Mouse (Mus musculus) heart, postnatal 14 days (tissue): ENCODE measurements around the gene Hesx1. TPM values are rescaled to one million over a fixed set of nuclear protein-coding genes. Genes with fewer than 3 reads are reported as not detected.
A peak's percentile ranks its signal among the peaks of the same experiment; 100 is the strongest.
"Not testable (repeated sequence)": the region's sequence is repeated elsewhere in the genome, so short reads cannot be mapped to it uniquely, and the experiment has no call there.

Experiments used
- DNase-seq, 2 experiments: peaks; one replicate each; pipeline ENCODE4 v3.0.0; 2021 to 2022
- intact Hi-C: fragments of 180-260 bp; cut with DNase I; formaldehyde crosslinking; loops from one replicate; pipeline ENCODE4 v1.15.1; 2025
- long read RNA-seq, 2 experiments: library from polyadenylated mRNA; stranded (forward); transcript quantifications; one replicate each; pipeline ENCODE4 v2.0.0; 2021
- total RNA-seq, 2 experiments: library from RNA; stranded (reverse); gene quantifications; 2 replicates each; pipeline ENCODE4 v1.2.3; 2021

Hesx1 gene
- total RNA-seq: not detected
- long read RNA-seq, experiment 1: 0 reads
- long read RNA-seq, experiment 2: 0 reads

- DNase-seq: peak; percentile 29 to 44
- intact Hi-C loops: no loop called here
Measured at GRCm38 (mm10) chr14:26994211-26994741, at the start of gene Hesx1. Hesx1 (plus strand) TSS chr14:26994416.

GRCm38 (mm10) chr14:26956139-26956538, 38.1 kb upstream of the Hesx1 start:
- intact Hi-C loops, DNase-seq: not testable (repeated sequence)

GRCm38 (mm10) chr14:26960518-26960917, 33.7 kb upstream of the Hesx1 start:
- intact Hi-C loops: no loop called here
- no peak for DNase-seq

- DNase-seq: no peak
Measured at GRCm38 (mm10) chr14:26969164-26969563, 25.1 kb upstream of the Hesx1 start.

GRCm38 (mm10) chr14:26969856-26970407, 24.3 kb upstream of the Hesx1 start:
- intact Hi-C loops: loop anchor here (10.0 kb wide), 1 partner anchor 295 kb away; no protein-coding TSS in a partner anchor
- no peak for DNase-seq

More at GRCm38 (mm10) chr14:26969164-26969563, 25.1 kb upstream of the Hesx1 start:
- intact Hi-C loops: no loop called here

GRCm38 (mm10) chr14:26970439-26970932, 23.7 kb upstream of the Hesx1 start:
- intact Hi-C loops: loop anchor here (10.0 kb wide), 1 partner anchor 296 kb away; no protein-coding TSS in a partner anchor
- DNase-seq: peak; percentile 99 to 100

- no peak for DNase-seq
- intact Hi-C loops: loop anchor here (10.0 kb wide), 1 partner anchor 296 kb away; no protein-coding TSS in a partner anchor
Measured at GRCm38 (mm10) chr14:26971106-26971789, 23.0 kb upstream of the Hesx1 start, which contains the start of gene Appl1. Appl1 (minus strand) TSS chr14:26971232.

GRCm38 (mm10) chr14:26973089-26973488, 21.1 kb upstream of the Hesx1 start:
- intact Hi-C loops: loop anchor here (10.0 kb wide), 1 partner anchor 298 kb away; no protein-coding TSS in a partner anchor
- DNase-seq: no peak

GRCm38 (mm10) chr14:26975490-26975889, 18.7 kb upstream of the Hesx1 start:
- DNase-seq: no peak
- intact Hi-C loops: loop anchor here (5.0 to 10.0 kb wide), 2 partner anchors 122 to 301 kb away; no protein-coding TSS in a partner anchor

GRCm38 (mm10) chr14:26976212-26976611, 18.0 kb upstream of the Hesx1 start:
- intact Hi-C loops: loop anchor here (5.0 to 10.0 kb wide), 2 partner anchors 121 to 301 kb away; no protein-coding TSS in a partner anchor

GRCm38 (mm10) chr14:26977500-26977899, 16.7 kb upstream of the Hesx1 start:
- DNase-seq: no peak
- intact Hi-C loops: loop anchor here (5.0 to 10.0 kb wide), 2 partner anchors 120 to 303 kb away; no protein-coding TSS in a partner anchor

More at GRCm38 (mm10) chr14:26976212-26976611, 18.0 kb upstream of the Hesx1 start:
- no peak for DNase-seq

- intact Hi-C loops: loop anchor here (5.0 to 10.0 kb wide), 3 partner anchors 42 to 305 kb away; no protein-coding TSS in a partner anchor
- no peak for DNase-seq
Measured at GRCm38 (mm10) chr14:26979808-26980207, 14.4 kb upstream of the Hesx1 start.

- DNase-seq: no peak
- intact Hi-C loops: loop anchor here (5.0 kb wide), 1 partner anchor 41 kb away; no protein-coding TSS in a partner anchor
Measured at GRCm38 (mm10) chr14:26981021-26981420, 13.2 kb upstream of the Hesx1 start.

- intact Hi-C loops: loop anchor here (5.0 kb wide), 1 partner anchor 41 kb away; no protein-coding TSS in a partner anchor
- no peak for DNase-seq
Measured at GRCm38 (mm10) chr14:26981494-26982149, 12.6 kb upstream of the Hesx1 start.

- intact Hi-C loops: loop anchor here (5.0 kb wide), 1 partner anchor 40 kb away; no protein-coding TSS in a partner anchor
- DNase-seq: no peak
Measured at GRCm38 (mm10) chr14:26982150-26982530, 12.1 kb upstream of the Hesx1 start.

- no peak for DNase-seq
- intact Hi-C loops: no loop called here
Measured at GRCm38 (mm10) chr14:26988694-26989093, 5.5 kb upstream of the Hesx1 start.

- intact Hi-C loops: no loop called here
- no peak for DNase-seq
Measured at GRCm38 (mm10) chr14:26991622-26992021, 2.6 kb upstream of the Hesx1 start.

GRCm38 (mm10) chr14:26993427-26993826, 789 bp upstream of the Hesx1 start:
- no peak for DNase-seq
- intact Hi-C loops: no loop called here

- DNase-seq: no peak
- intact Hi-C loops: no loop called here
Measured at GRCm38 (mm10) chr14:26996257-26996656, 2.0 kb downstream of the Hesx1 start.

- intact Hi-C loops: no loop called here
- DNase-seq: no peak
Measured at GRCm38 (mm10) chr14:27000386-27000785, 6.2 kb downstream of the Hesx1 start.
